Mouse (Mus musculus) testis, adult 2 months (tissue): Measurements from ENCODE around the gene Dhdds.

Experiments
- CTCF ChIP-seq: fragments of 200-500 bp; IDR thresholded peaks from 2 replicates; pipeline ENCODE4 v1.5.1; 2012; ENCODE audit warnings: low read depth, mild to moderate bottlenecking, inconsistent platforms, low read length, moderate library complexity; ENCODE audit not compliant: control insufficient read depth, insufficient read depth, insufficient replicate concordance
- POLR2A ChIP-seq: fragments of 200-500 bp; IDR thresholded peaks from 2 replicates; pipeline ENCODE4 v1.6.1; 2012; ENCODE audit warnings: low read depth, mild to moderate bottlenecking, inconsistent platforms, low read length, moderate library complexity; ENCODE audit not compliant: control insufficient read depth

GRCm38 (mm10) chr4:134047648-134048047, 46.9 kb upstream of the Dhdds start:
- TF ChIP-seq POLR2A (no peak), CTCF (no peak)
